Mouse (Mus musculus) CH12.LX (cell line): ENCODE measurements at regions not wholly inside any gene's neighbourhood (a gene's known extent, or its start where the extent isn't known, plus 50 kb on each side); places are given as distances from the start of the nearest gene placed in this dataset.

ENCODE experiments used
- E2F4 ChIP-seq: IDR thresholded peaks from 2 replicates; pipeline ENCODE4 v1.6.1; 2011; ENCODE audit warnings: low read depth, low read length, improper control_type of control experiment; ENCODE audit not compliant: insufficient replicate concordance
- ETS1 ChIP-seq: conservative IDR thresholded peaks from 2 replicates; pipeline ENCODE4 v1.6.1; 2012; ENCODE audit warnings: low read depth, mild to moderate bottlenecking, inconsistent platforms, low read length, improper control_type of control experiment, moderate library complexity
- GABPA ChIP-seq: IDR thresholded peaks from 2 replicates; pipeline ENCODE4 v1.6.1; 2012; ENCODE audit warnings: low read depth, low read length, improper control_type of control experiment, inconsistent platforms; ENCODE audit not compliant: insufficient replicate concordance
- MAX ChIP-seq: IDR thresholded peaks from 2 replicates; pipeline ENCODE4 v1.6.1; 2011; ENCODE audit warnings: low read length, improper control_type of control experiment
- MEF2A ChIP-seq: IDR thresholded peaks from 2 replicates; pipeline ENCODE4 v1.6.1; 2014; ENCODE audit warnings: low read depth, mild to moderate bottlenecking, inconsistent platforms, low read length, improper control_type of control experiment, borderline replicate concordance
- NELFE ChIP-seq: IDR thresholded peaks from 2 replicates; pipeline ENCODE4 v1.6.1; 2011; ENCODE audit warnings: low read depth, low read length, improper control_type of control experiment
- SIN3A ChIP-seq: IDR thresholded peaks from 2 replicates; pipeline ENCODE4 v1.6.1; 2012; ENCODE audit warnings: low read length, improper control_type of control experiment, inconsistent platforms
- TBP ChIP-seq: conservative IDR thresholded peaks from 2 replicates; pipeline ENCODE4 v1.6.1; 2011; ENCODE audit warnings: low read depth, low read length, improper control_type of control experiment

- TF ChIP-seq MAX (no peak), GABPA (no peak), SIN3A (no peak), E2F4 (no peak), MEF2A (no peak), ETS1 (no peak), TBP (no peak), NELFE (no peak)
Observed at GRCm38 (mm10) chr9:41612452-41612795, 450.9 kb upstream of the Ubash3b start.
